Mouse (Mus musculus) lung, adult 2 months (tissue): Measurements from ENCODE around the gene Hs3st2.

Experiments used
- CTCF ChIP-seq: fragments of 200-500 bp; IDR thresholded peaks from 2 replicates; pipeline ENCODE4 v1.5.1; 2011; ENCODE audit warnings: mild to moderate bottlenecking, low read length, control low read depth; ENCODE audit not compliant: insufficient read depth
- POLR2A ChIP-seq: fragments of 200-500 bp; IDR thresholded peaks from 2 replicates; pipeline ENCODE4 v1.6.1; 2011; ENCODE audit warnings: low read depth, mild to moderate bottlenecking, control low read depth, low read length, borderline replicate concordance; ENCODE audit errors: extremely low read depth

DNA sequence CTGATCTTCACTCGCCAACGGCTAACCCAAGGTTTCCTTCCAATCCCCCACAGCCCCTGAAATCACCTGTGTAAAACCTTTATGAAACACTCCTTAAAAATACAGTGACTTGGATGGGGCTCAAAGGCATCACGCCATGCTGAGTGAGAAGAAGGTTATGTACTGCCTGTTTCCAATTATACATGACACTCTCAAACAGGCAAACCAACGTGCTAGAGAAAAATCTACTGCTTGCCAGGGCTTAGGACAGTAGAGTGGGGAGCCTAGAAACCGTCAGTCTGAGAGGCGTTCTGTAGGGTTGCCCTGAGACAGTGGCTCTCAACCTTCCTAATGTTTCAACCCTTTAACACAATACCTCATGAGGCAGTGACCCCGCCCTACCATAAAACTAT lies 19.8 kb downstream of the Hs3st2 start:
- no peak for TF ChIP-seq CTCF
- no peak for TF ChIP-seq POLR2A
